Mouse (Mus musculus): ENCODE data around the gene Tk2. TPM values are rescaled to one million over a fixed set of nuclear protein-coding genes. Genes with fewer than 3 reads are reported as not detected.

The Tk2 gene
- total and polyA plus RNA-seq, 3 experiments = 47.0 to 47.8 (median 47.1) TPM

DNA sequence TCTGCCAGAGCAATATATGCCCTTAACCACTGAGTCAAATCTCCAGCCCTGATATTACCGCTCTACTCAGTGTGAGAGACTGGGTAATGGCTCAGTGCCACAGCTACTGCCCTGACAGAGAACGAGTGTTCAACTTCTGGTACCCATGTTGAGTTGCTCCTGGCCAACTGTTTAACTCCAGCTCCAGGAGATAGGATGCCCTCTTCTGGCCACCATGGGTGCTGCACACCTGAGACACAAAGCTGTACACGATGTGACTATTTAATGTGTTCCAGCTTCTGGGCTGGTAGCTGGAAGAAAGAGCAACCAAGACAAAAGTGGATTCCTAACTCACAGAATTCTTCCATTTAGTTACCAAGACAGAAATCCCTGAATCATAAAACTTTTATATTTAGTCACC, 4.7 kb upstream of the Tk2 start:
- no peak overlapping the region; the same call in 1 of the 2 replicates for H3K4me3 ChIP-seq (ENCODE audit: low read depth, low read length)
- DNase-seq (ENCODE audit: low spot score) (no peak), ATAC-seq (ENCODE audit: extremely low read depth, insufficient number of reproducible peaks, low FRiP score, poor library complexity, severe bottlenecking) (no peak)
- no peaks in the 10 kb centered on the region for H3K27me3 ChIP-seq (ENCODE audit: insufficient read depth, low read length)
- H3K9me3 ChIP-seq (replicated peaks) = no peaks in the 10 kb centered on the region
- peaks cover 53% of the 10 kb centered on the region for H3K4me1 ChIP-seq (ENCODE audit: insufficient read depth, low read depth, low read length)
- peaks cover 31% of the 10 kb centered on the region for H3K36me3 ChIP-seq (replicated peaks)
- no peak for TF ChIP-seq POLR2AphosphoS5 (IDR thresholded peaks at IDR 0.05; ENCODE audit: insufficient replicate concordance, low read depth, low read length)
- TF ChIP-seq TAL1 (conservative IDR thresholded peaks at IDR 0.05; ENCODE audit: low read depth, low read length) = no peak
- no peak for TF ChIP-seq GATA1 (IDR thresholded peaks at IDR 0.05; ENCODE audit: borderline replicate concordance, low read length)
- peak; percentile 72; the same call in 1 of the 2 replicates for TF ChIP-seq CTCF (IDR thresholded peaks at IDR 0.05; ENCODE audit: low read depth, low read length)

DNA sequence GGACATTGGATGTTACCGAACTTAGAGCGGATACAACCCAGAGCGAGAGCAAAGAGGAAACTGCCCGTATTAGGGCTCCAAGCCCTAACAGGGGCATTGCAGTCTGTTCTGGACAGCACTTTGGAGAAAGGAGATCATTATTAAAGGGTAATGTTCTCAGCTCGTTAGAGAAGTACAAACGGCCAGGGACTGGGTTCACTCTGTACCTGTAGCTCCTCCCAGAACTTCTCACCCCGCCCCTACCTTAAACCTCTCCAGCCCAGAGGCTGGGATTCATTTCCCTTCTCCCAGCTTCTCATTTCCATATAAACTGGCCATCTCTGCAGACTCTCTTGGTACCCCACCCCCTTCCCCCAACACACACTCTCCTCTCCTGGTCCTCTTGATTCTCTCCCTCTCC, 3.1 kb upstream of the Tk2 start:
- Histone ChIP-seq H3K9me3 (replicated peaks) (no peaks in the 10 kb centered on the region), H3K4me1 (ENCODE audit: insufficient read depth, low read depth, low read length) (peaks cover 65% of the 10 kb centered on the region), H3K4me3 (ENCODE audit: low read depth, low read length) (peak overlapping the region; percentile 82), H3K27me3 (ENCODE audit: insufficient read depth, low read length) (no peaks in the 10 kb centered on the region), H3K36me3 (replicated peaks) (peaks cover 32% of the 10 kb centered on the region)
- DNase-seq (ENCODE audit: low spot score) = no peak
- no peak for ATAC-seq (ENCODE audit: extremely low read depth, insufficient number of reproducible peaks, low FRiP score, poor library complexity, severe bottlenecking)
- TF ChIP-seq GATA1 (IDR thresholded peaks at IDR 0.05; ENCODE audit: borderline replicate concordance, low read length) (no peak), CTCF (IDR thresholded peaks at IDR 0.05; ENCODE audit: low read depth, low read length) (no peak), POLR2AphosphoS5 (IDR thresholded peaks at IDR 0.05; ENCODE audit: insufficient replicate concordance, low read depth, low read length) (no peak), TAL1 (conservative IDR thresholded peaks at IDR 0.05; ENCODE audit: low read depth, low read length) (no peak), GATA2 (IDR thresholded peaks at IDR 0.05; ENCODE audit: borderline replicate concordance, low read depth, low read length) (no peak)

DNA sequence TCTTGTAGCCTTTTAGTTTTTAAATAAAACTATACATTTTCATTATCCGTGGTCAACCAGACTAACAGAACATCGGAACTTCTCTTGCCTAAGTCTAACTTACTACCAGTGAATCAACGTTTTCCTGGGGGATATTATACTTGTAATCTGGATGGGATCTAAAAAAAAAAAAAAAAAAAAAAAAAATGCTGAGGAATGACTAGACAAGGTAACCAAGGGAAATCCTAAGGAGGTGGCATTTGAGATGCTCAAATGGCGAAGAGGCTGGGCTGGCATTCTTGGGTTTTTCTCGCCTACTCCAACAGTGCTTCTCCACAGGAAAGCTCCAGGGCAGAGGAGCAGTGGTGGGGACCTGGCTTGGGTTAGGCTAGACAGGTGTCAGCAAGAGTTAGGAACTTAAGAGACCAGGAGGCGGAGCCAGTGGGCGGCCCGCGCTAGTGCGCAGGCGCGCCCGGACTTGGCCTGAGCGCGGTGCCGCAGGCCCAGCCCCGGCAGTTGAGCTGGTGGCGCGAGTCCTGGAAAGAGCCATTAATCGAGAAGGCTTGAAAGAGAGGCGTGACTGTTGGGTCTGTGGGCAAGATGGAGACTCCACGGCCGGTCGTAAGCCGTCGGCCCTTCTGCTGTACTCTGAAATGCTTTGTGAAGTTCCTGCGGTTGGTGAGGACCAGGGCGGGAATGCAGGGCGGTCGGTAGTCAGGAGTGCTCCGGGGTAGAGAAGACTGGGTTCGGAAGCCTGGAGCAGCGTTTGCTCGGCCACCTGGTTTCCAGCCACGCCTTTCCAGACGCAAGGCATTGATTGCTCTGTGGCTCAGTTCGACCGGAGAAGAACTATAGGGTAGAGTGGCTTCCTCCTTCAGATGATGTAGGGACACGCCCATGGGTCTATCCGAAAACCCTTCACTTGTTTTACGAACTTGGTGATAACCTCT, 2.3 kb upstream of the Tk2 start, which contains the start of gene Cklf:
Cklf (plus strand) TSS at position 423 of the 929 bp plus-strand sequence.
- Histone ChIP-seq H3K4me1 (ENCODE audit: insufficient read depth, low read depth, low read length) (peaks cover 72% of the 10 kb centered on the region), H3K9me3 (replicated peaks) (no peaks in the 10 kb centered on the region), H3K4me3 (ENCODE audit: low read depth, low read length) (peak within 1 kb of the TSS; percentile 82), H3K36me3 (replicated peaks) (peaks cover 40% of the 10 kb centered on the region), H3K27me3 (ENCODE audit: insufficient read depth, low read length) (no peaks in the 10 kb centered on the region)
- DNase-seq (ENCODE audit: low spot score) (peak; percentile 79), ATAC-seq (ENCODE audit: extremely low read depth, insufficient number of reproducible peaks, low FRiP score, poor library complexity, severe bottlenecking) (peak; percentile 51)
- TF ChIP-seq POLR2AphosphoS5 (IDR thresholded peaks at IDR 0.05; ENCODE audit: insufficient replicate concordance, low read depth, low read length) (no peak), TAL1 (conservative IDR thresholded peaks at IDR 0.05; ENCODE audit: low read depth, low read length) (no peak), GATA2 (IDR thresholded peaks at IDR 0.05; ENCODE audit: borderline replicate concordance, low read depth, low read length) (no peak), GATA1 (IDR thresholded peaks at IDR 0.05; ENCODE audit: borderline replicate concordance, low read length) (no peak), CTCF (IDR thresholded peaks at IDR 0.05; ENCODE audit: low read depth, low read length) (no peak)

DNA sequence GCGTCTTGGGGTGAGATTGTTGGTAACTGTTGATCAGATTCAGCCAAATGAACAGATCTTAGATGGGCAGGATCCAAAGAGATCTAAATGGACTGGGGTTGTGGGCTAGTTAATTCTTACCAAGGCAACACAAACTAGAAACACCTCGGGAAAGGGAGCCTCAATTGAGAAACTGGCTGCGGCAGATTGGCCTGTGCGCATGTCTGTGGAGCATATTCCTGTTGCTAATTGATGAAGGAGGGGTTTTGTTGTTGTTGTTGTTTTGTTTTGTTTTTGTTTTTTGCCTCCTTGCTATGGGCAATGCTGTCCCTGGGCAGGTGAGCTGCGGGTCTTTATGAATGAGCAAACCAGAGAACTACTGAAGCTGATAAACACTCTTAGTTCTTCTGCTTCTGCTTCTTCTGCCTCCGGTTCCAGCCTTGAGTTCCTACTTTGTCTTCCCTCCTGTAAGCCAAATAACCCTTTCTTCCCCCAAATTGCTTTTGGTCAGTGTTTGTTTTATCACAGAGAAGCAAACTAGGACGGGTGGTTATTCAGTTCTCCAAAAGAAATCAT, 1.2 kb upstream of the Tk2 start:
- Histone ChIP-seq H3K27me3 (ENCODE audit: insufficient read depth, low read length) (no peaks in the 10 kb centered on the region), H3K4me3 (ENCODE audit: low read depth, low read length) (no peak overlapping the region), H3K4me1 (ENCODE audit: insufficient read depth, low read depth, low read length) (peaks cover 69% of the 10 kb centered on the region), H3K36me3 (replicated peaks) (peaks cover 42% of the 10 kb centered on the region), H3K9me3 (replicated peaks) (no peaks in the 10 kb centered on the region)
- ATAC-seq (ENCODE audit: extremely low read depth, insufficient number of reproducible peaks, low FRiP score, poor library complexity, severe bottlenecking) = no peak
- no peak for DNase-seq (ENCODE audit: low spot score)
- TF ChIP-seq GATA1 (IDR thresholded peaks at IDR 0.05; ENCODE audit: borderline replicate concordance, low read length) = no peak
- no peak for TF ChIP-seq TAL1 (conservative IDR thresholded peaks at IDR 0.05; ENCODE audit: low read depth, low read length)
- no peak for TF ChIP-seq GATA2 (IDR thresholded peaks at IDR 0.05; ENCODE audit: borderline replicate concordance, low read depth, low read length)
- TF ChIP-seq CTCF (IDR thresholded peaks at IDR 0.05; ENCODE audit: low read depth, low read length) = no peak
- TF ChIP-seq POLR2AphosphoS5 (IDR thresholded peaks at IDR 0.05; ENCODE audit: insufficient replicate concordance, low read depth, low read length) = no peak

DNA sequence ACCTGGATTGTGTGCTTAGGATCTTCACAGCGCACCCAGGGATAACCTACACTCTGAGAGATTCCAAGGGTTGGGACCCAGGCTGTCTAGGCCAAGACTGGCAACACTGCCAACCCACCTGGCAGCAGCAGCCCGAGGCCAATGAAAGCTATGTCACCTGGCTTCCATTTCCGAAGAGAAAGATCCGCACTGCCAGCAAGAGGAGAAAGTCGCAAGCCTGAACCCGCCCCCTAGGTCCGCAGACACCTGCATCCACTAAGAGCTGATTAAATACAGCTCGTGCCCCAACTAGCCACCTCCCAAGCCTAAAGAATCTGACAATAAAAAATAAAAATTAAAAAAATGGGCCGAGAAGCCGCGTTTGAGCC, 466 bp downstream of the Tk2 start:
- DNase-seq (ENCODE audit: low spot score) = no peak
- Histone ChIP-seq H3K9me3 (replicated peaks) (no peaks in the 10 kb centered on the region), H3K27me3 (ENCODE audit: insufficient read depth, low read length) (no peaks in the 10 kb centered on the region), H3K4me3 (ENCODE audit: low read depth, low read length) (peak overlapping the region; percentile 85), H3K4me1 (ENCODE audit: insufficient read depth, low read depth, low read length) (peaks cover 78% of the 10 kb centered on the region), H3K36me3 (replicated peaks) (peaks cover 46% of the 10 kb centered on the region)
- TF ChIP-seq TAL1 (conservative IDR thresholded peaks at IDR 0.05; ENCODE audit: low read depth, low read length) = no peak
- TF ChIP-seq POLR2AphosphoS5 (IDR thresholded peaks at IDR 0.05; ENCODE audit: insufficient replicate concordance, low read depth, low read length) = no peak
- no peak for TF ChIP-seq GATA2 (IDR thresholded peaks at IDR 0.05; ENCODE audit: borderline replicate concordance, low read depth, low read length)
- no peak for TF ChIP-seq CTCF (IDR thresholded peaks at IDR 0.05; ENCODE audit: low read depth, low read length)
- TF ChIP-seq GATA1 (IDR thresholded peaks at IDR 0.05; ENCODE audit: borderline replicate concordance, low read length) = no peak
- no peak for ATAC-seq (ENCODE audit: extremely low read depth, insufficient number of reproducible peaks, low FRiP score, poor library complexity, severe bottlenecking)
